Comparison of ENCODE assay signal across 24 mouse cellular contexts in genomic region chr8:124310509-124310908, GRCm38 (mm10).
A peak's percentile ranks its signal among the peaks of the same experiment; 100 is the strongest.
DNase-seq lines count a peak whose midpoint lies in the region; ATAC-seq lines count a peak whose summit lies in the region.
"Had no signal": no experiment of that assay in that cellular context is flagged by ENCODE, and none has a peak within 500 bp of the region (broad histone marks: within the 10 kb centered on the region; RNA-seq: fewer than 3 reads in every experiment).

No protein-coding gene starts in this region.

- no peak for ATAC-seq in kidney, embryonic 16.5 days (ENCODE audit: low FRiP score, low TSS enrichment)
- ATAC-seq: forebrain, postnatal 0 days; midbrain, embryonic 13.5 days had no signal

- WGBS in kidney, embryonic 16.5 days: 80% methylated on average over 13 of the region's 13 CpGs

- H3K36me3 ChIP-seq in kidney, embryonic 16.5 days (ENCODE audit: insufficient read depth, low read length): peaks cover 3% of the 10 kb centered on the region
- H3K36me3 ChIP-seq: hindbrain, embryonic 15.5 days had no signal

- no peaks in the 10 kb centered on the region for H3K4me1 ChIP-seq in kidney, embryonic 16.5 days (ENCODE audit: insufficient read depth, low read length)

- no peak overlapping the region for H3K4me3 ChIP-seq in kidney, embryonic 16.5 days (ENCODE audit: low read length)
- H3K4me3 ChIP-seq: erythroblast, embryonic 14.5 days; forebrain, embryonic 12.5 days; heart, adult 2 months; heart, embryonic 13.5 days; hindbrain, embryonic 15.5 days; midbrain, embryonic 13.5 days; neural tube, embryonic 13.5 days had no signal

- H3K27me3 ChIP-seq in kidney, embryonic 16.5 days (ENCODE audit: insufficient read depth, low read length): no peaks in the 10 kb centered on the region
- H3K27me3 ChIP-seq: forebrain, embryonic 12.5 days; heart, embryonic 13.5 days; hindbrain, embryonic 15.5 days; midbrain, embryonic 13.5 days; neural tube, embryonic 13.5 days had no signal

- no peak overlapping the region for H3K9ac ChIP-seq in kidney, embryonic 16.5 days (replicated peaks; ENCODE audit: low read length)
- H3K9ac ChIP-seq: forebrain, embryonic 12.5 days; forebrain, postnatal 0 days; heart, embryonic 13.5 days; hindbrain, embryonic 15.5 days; midbrain, embryonic 13.5 days; neural tube, embryonic 13.5 days had no signal

- no peak overlapping the region for H3K4me2 ChIP-seq in kidney, embryonic 16.5 days (replicated peaks; ENCODE audit: low read depth, low read length)
- H3K4me2 ChIP-seq: forebrain, embryonic 12.5 days; heart, embryonic 13.5 days; hindbrain, embryonic 15.5 days; midbrain, embryonic 13.5 days; neural tube, embryonic 13.5 days had no signal

- H3K27ac ChIP-seq in kidney, embryonic 16.5 days (ENCODE audit: low read length): no peak overlapping the region
- H3K27ac ChIP-seq: forebrain, embryonic 12.5 days; heart, adult 2 months; heart, embryonic 13.5 days; hindbrain, embryonic 15.5 days; macrophage; midbrain, embryonic 13.5 days; neural tube, embryonic 13.5 days had no signal

- no peaks in the 10 kb centered on the region for H3K9me3 ChIP-seq in kidney, embryonic 16.5 days (ENCODE audit: low read length)
- H3K9me3 ChIP-seq: forebrain, embryonic 12.5 days; heart, embryonic 13.5 days; hindbrain, embryonic 15.5 days; midbrain, embryonic 13.5 days; neural tube, embryonic 13.5 days had no signal

- DNase-seq in kidney, adult 18-20 months: peak; percentile 15
- DNase-seq in kidney, postnatal 25 days: peak; percentile 17 to 50
- no peak for DNase-seq in kidney, postnatal 4 days
- DNase-seq in kidney, postnatal 36 days: peak; percentile 35 to 37
- DNase-seq in yolk sac, embryonic 10.5 days (ENCODE audit: low spot score): peak; percentile 39
- DNase-seq: B cell, adult 2 months; cerebellum, adult 2 months; cerebellum, postnatal 14 days; forebrain, postnatal 0 days; heart, adult 2 months; heart, postnatal 10 days; layer of hippocampus, postnatal 36 days; left cerebral cortex, postnatal 4 days; lung, adult 2 months; lung, postnatal 10 days; thymus, postnatal 4 days had no signal

Comparison
In these comparisons a context has a peak if more than half of its experiments do, and no peak if none do; other contexts are left out.
1. DNase-seq: peak in kidney, adult 18-20 months (single experiment), kidney, postnatal 25 days (2 of 2), kidney, postnatal 36 days (2 of 2) and yolk sac, embryonic 10.5 days (single experiment); none in kidney, postnatal 4 days (0 of 2).